Mouse (Mus musculus) megakaryocyte, adult 5-6 weeks (primary cell): ENCODE measurements around the gene Zfp68. TPM values are rescaled to one million over a fixed set of nuclear protein-coding genes. Genes with fewer than 3 reads are reported as not detected.
A peak's percentile ranks its signal among the peaks of the same experiment; 100 is the strongest.
"Not testable (repeated sequence)": the region's sequence is repeated elsewhere in the genome, so short reads cannot be mapped to it uniquely, and the experiment has no call there.

Experiments
- ATAC-seq: 2 replicates; pipeline ENCODE4 v1.8.0; 2016; ENCODE audit warnings: mild to moderate bottlenecking, inconsistent platforms; ENCODE audit not compliant: poor library complexity, severe bottlenecking
- total RNA-seq, 2 experiments: library from RNA; stranded (forward) in 1 of 2; stranded (reverse) in 1 of 2; fragments of 153-499, 151-499 nt in 1 of 2; fragments of 221-1000, 200-1000 nt in 1 of 2; gene quantifications; 2 replicates each; pipeline versions ENCODE4 v1.2.3 to v1.2.4; 2015 to 2017

Gene Zfp68
- total RNA-seq (2015) (47.9 and 51.5 TPM in 2 replicates), total RNA-seq (2017) (51.0 and 60.4 TPM in 2 replicates)

DNA sequence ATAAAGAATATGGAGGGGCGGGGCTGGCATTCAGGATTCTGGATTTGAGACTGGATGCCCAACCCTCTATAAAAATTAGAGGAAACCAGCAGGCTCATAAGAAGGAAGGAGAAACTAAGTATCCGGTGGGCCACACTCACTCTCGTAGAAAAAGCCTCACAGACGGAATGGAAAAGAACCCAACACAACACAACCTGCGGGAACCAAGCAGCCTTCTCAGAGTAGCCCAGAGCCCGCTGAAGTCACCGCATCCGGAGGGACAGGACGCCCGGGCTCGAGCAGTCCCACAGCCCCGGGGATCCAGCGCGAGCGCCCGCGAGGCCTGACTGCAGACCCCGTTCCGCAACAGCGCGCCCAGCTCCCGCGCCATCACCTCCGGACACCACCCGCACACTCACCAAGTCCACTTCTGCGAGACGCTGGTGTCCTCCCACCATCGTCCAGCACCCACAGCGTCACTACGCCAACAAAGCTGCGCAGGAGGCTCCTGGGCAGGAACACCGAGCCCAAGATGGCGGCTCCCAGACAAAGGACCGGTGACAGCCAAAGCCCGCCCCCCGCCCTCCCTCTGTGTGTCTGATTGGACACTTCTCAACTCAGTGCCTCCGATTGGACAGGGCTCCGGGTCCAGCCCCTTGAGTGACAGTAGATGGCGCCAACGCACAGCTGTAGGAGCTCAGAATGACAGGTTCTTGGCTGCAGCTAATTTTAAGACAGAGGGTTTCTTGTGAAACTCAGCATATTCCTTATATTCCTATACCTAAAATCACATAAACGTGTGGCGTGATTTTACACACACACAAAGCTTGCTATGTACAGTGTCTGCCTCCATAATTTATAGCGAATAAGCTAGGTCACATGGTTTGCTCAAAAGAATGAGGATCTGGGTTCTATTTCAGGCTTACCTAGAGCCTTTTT lies at the start of gene Zfp68:
TSS of gene Zfp68 (minus strand) at position 551 of the 918 bp plus-strand sequence.
- peak; percentile 86 for ATAC-seq

DNA sequence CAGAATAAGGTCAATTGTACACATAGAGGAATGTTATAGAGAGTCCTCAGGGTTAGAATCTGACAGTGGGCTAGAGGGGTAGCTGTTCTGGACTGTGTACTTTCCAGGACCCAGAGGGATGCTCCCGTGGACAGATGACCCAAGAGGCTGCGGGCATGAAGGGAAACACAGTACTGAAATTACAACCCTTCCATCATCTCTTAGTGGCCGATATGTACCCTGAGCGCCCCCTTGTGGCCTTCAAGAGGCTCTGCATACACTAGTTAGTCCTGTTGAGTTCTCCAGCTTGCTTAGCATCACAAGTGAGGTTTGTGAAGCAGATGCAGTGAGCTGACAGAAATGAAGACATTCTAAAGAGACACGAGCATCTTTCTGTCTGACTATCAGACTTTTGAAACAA lies 39.4 kb upstream of the Zfp68 start:
- peak; percentile 93 for ATAC-seq

DNA sequence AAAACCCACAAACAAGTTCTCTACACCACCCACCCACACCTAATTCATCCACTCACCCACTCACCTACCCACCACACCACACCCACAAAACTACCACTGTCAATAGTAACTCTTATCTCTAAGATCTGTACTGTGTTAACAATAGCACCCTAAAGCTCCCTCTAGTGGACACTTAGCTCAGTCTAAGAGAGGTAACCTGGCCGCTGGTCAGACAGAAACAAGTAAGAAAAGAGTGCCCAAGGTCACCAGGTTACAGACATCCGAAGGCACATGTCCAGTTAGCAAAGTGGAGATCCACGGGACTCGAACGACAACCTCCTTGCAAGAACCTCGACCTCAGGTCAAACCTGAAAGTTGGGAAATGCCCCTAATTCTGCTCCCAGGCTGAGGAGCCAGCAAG lies 38.3 kb upstream of the Zfp68 start:
- ATAC-seq = peak; percentile 79

DNA sequence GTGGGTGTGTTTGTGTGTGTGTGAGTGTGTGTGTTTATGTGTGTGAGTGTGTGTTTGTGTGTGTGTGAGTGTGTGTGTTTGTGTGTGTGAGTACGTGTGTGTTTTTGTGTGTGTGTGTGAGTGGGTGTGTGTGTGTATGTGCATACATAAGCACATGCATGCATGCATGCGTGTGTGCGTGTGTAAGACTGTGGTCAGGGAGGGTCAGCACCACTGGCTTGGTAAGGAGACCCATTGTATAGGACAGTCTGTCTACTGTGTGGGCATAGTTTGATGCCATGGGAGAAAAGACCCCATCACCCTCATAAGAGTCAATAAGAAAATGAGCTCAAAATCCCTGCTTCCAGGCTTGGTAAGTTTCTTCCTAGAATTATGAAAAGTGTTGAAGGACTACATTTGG lies 37.8 kb upstream of the Zfp68 start:
- ATAC-seq = no peak

DNA sequence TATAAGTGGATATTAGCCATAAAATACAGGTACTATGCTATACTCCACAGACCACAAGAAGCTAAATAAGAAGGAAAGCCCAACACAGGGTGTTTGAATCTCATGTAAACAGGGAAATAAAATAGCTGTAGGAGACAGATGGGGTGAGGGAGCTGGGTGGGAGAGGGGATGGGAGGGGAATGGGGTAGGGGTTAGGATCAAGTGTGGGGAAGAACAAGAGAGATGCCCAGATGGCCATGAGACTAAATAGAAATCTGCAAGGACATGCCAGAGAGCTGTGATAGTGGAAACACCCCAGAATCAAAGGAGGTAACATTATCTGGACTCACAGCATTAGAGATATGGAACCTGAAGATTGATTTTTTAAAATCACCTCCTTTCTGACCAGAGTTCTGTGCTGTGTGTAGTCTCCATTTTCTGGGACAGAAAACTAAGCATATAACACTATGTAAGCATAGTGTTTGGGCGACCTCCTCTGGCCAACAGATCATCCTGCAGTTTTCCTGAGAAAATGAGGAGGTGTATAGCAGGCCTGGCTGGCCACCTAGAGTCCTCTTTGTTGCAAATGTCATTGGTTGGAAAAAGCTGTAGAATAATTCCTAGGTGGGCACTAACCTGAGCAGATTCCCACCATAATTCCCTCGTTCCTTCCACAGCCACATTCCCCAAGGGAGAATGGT lies 37.1 kb upstream of the Zfp68 start:
- peak; percentile 73; the same call in 1 of the 2 replicates for ATAC-seq

DNA sequence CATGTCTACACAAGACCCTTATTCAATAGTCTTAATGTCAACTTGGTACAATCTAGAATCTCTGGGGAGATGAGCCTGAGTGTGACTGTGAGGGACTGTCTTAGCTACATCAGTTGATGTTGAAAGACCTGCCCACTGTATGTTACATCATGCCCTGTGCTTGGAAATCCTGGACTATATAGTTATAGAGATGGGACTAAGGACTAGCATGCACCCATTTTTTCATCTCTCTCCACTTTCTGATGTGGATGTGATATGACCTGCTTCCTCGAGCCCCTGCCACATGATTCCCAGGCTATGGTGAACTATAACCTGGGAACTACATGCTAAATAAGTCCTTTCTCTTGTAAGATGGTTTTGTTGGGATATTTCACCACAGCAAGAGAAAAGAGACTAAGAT lies 33.4 kb upstream of the Zfp68 start:
- no peak for ATAC-seq

DNA sequence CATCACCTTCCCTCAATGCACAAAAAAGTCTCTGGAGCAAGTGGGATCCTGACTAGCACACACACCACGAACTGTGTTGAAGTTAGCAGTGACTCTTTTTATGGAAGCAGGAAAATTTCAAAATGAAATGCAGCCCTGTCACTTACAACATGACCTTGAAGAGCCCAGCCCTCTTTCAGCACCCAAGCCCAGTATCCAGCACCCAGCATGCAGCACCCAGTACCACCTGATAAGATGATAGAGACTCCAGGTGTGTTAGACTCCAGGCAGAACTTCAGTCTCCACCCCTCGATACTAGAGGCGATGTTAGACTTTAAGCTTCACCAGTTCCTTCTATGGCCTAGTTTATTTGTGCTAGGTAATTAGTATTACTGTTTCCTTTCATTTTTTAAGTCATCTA lies 22.2 kb upstream of the Zfp68 start:
- ATAC-seq = no peak

DNA sequence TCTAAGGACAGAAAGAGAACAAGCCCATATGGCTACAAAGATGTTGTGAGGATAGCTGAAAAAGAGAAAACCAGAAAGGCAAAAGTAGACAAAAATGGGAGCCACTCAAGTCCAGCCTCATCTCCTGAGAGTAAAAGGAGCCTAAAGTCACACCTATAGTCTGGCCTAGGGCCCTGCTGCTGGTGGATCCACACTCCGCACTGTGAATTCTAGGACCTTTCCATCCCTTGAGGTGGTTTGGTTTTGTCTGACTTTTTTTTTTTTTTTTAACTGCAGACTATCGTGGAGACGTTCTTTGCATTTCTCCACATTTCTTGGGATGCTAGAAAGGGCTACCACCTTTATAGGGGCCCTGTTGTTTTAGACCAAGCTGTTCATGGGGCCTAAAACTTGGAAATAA lies 21.5 kb upstream of the Zfp68 start:
- ATAC-seq = no peak

DNA sequence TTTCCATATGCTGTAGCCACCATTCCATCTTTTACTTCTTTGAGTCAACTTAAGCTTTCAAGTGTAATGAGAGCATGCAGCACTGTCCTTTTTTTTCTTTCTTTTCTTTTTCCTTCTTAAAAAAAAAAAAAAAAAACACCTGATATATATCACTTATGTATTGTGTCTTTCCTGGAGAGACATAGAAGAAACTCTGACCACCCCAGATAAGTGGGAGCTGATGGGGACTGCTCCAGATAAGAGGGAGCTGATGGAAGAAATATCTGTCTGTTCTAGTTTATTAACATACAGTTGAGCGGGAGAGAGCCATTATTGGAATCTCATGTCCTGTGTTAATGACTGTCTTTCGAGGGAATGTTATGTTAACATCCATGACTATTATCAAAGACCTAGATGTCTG lies 16.9 kb upstream of the Zfp68 start:
- ATAC-seq = no peak

DNA sequence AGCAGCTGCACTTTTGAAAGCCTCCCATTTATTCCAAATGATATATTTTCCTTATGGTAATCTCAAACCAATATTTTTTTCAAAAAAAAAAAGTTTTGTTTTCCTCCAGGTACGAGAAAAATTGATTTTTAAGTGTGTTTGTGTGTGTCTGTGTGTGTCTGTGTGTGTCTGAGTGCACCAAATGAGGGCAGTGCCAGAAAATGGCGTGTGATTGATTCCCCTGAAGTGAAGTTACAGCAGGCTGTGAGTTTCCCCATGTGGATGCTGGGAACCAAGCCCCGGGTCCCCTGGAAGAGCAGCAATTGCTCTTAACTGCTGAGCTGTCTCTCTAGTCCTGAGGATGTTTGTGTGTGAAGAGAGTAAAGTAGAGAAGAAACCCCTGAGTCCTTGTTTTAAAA lies 3.9 kb upstream of the Zfp68 start:
- no peak for ATAC-seq

DNA sequence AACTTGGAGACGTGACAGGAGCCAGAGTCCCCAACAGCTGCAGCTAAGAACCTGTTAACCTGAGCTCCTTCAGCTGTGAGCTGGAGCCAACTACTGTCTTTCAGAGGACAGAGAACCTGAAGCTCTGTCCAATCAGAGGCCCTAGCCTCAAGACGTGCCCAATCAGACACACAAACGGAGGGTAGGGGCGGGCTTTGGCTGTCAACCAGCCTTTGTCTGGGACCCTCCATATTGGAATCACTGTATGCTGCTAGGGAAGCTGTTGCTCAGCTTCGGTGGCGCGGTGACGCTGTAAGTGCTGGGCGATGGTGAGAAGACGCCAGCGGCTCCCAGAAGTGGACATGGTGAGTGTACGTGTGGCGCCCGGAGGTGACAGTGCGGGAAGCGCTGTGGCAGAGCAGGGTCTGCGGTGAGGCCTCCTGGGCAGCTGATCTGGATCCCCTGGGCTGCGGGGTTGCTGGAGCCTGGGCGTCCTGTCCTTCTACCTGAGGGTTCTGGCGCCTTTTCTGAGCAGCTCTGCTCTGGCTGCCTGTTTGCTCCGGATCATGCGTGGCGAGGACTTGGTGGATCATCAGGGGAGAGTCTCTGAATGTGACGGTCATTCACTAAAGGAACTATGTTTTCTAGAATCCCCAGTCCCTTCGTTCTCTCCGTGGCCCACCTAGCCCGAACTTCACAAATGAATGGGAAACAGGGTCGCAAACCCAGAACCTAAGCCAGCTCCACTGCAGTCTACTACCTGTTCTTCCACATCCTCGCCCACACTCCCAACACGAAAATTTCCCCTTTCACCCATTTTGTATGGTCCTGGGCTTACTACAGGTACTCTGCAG lies 3.3 kb upstream of the Zfp68 start, which contains the start of gene A430033K04Rik:
TSS of gene A430033K04Rik (plus strand) at position 215 of the 833 bp plus-strand sequence.
- ATAC-seq = peak; percentile 82

DNA sequence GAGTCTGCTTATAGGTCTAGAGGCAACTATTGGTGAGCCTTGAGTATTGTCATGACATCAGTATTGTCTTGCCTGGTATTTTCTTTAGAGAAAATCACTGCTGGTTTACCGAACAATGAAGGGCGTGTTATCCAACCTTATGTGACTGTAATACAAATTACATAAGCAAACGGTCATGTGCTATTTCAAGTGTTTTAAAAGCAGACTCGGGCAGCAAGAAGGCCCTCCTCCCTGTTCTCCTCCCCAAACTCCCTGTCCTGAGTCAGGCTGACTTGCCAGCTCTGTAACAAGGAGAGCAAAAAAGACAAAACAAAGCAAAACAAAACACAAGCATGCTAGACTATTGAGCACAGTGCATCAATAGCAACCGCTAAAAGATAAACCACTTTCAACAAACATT lies 1.3 kb upstream of the Zfp68 start:
- no peak for ATAC-seq

DNA sequence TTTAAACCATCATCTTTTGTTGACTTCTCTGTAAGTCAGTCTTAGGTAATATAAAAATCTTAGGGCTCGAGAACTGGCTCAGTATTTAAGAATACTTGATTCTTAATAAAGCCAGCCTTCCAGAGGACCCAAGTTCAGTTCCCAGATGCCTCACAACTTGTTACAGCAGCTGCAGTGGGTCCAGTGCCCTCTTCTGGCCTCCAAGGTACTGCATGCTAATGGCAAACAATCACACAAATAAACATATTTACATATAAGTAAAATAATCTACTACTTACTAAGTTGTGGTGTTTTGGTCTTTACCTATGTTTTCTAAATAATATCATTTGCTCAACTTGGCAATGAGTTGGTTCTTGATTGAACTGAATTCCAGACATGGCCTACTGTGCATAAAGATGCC lies 1.2 kb downstream of the Zfp68 start:
- no peak for ATAC-seq

DNA sequence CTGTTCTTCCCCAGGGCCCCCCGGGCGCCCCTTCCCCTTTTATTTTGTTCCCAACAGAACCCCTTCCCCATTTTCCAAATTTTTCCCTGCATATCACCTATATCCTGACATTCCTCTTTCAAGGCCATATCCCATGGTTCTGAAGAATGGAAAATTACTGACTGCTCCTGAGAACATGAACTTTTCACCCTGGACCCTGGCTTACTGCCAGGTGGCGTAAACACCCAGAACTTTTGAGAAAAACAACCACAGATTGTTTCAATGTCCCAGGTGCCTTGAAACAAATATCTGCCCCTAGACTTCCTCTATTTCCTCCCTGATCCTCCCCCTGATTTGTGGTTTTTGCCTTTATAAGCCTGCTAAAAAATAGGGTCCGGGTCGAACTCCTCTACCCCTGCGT lies 32.2 kb downstream of the Zfp68 start:
- no peak for ATAC-seq

DNA sequence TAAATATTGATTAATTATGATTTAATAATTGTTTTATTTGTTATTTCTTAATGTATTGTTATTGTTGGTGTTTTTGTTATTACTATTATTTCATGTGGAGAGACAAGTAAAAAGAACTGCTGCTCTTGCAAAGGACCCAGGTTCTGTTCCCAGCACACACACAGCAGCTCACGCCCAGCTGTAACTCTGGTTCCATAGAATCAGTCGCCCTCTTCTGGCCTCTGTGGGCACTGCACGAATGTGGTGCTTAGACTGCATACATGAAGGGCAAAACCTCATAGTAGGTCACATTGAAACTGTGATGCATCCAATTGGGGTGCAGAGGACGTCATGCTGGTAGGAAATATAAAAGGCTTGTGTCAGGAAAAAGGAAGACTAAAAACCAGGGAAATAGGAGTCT lies 47.9 kb downstream of the Zfp68 start:
- peak; percentile 66 for ATAC-seq

DNA sequence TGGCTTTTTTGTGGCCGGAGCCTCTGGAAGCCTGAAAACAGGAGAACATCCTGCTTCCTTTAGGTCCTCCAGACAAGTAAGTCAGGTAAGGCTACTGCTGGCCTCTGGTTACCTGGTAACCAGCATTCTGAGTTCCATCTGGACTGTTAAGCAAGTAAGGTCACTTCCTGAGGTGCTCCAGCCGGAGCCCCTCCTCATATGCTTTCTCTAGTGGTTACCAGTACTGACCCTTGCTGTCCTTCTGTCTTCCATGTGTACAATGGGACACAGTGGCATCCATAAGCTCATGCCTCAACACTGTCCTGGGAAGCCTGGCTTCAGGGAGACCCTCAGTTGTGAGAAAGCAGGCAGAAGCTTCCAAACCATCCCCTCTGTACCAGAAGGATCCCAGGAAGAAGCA lies 54.9 kb downstream of the Zfp68 start, which contains the start of gene 1700123K08Rik:
TSS of gene 1700123K08Rik (minus strand) at position 101 of the 400 bp plus-strand sequence.
- ATAC-seq = not testable (repeated sequence)

Other genes starting within 250 kb of the Zfp68 start
- 9.1 and 15.3 TPM in 2 replicates for gene Zfp157, start 178.3 kb downstream of the Zfp68 start, total RNA-seq (2015)
- 10.8 and 11.1 TPM in 2 replicates for gene Zfp157, start 178.3 kb downstream of the Zfp68 start, total RNA-seq (2017)
- gene 1700123K08Rik, start 55.0 kb downstream of the Zfp68 start, total RNA-seq (2015) = not detected in 2 replicates
- not detected in 2 replicates for gene 1700123K08Rik, start 55.0 kb downstream of the Zfp68 start, total RNA-seq (2017)
- 3.2 and 3.6 TPM in 2 replicates for gene A430033K04Rik, start 3.1 kb upstream of the Zfp68 start, total RNA-seq (2015)
- 5.8 and 6.4 TPM in 2 replicates for gene A430033K04Rik, start 3.1 kb upstream of the Zfp68 start, total RNA-seq (2017)
- gene Fam20c, start 134.8 kb upstream of the Zfp68 start, total RNA-seq (2015) = 9.6 and 10.3 TPM in 2 replicates
- 14.0 and 19.0 TPM in 2 replicates for gene Fam20c, start 134.8 kb upstream of the Zfp68 start, total RNA-seq (2017)
- not detected in 2 replicates for gene Gm5294, start 200.3 kb upstream of the Zfp68 start, total RNA-seq (2015)
- 1.2 TPM in 1 of 2 replicates, not detected in the other for gene Gm5294, start 200.3 kb upstream of the Zfp68 start, total RNA-seq (2017)